Mouse (Mus musculus) kidney, postnatal 0 days (tissue): ENCODE measurements around the gene Adgrb2. TPM values are rescaled to one million over a fixed set of nuclear protein-coding genes. Genes with fewer than 3 reads are reported as not detected.

Experiments
- ATAC-seq: fragments of 200-750 bp; cut with Nextera tagmentation; replicated peaks from 2 replicates; pipeline ENCODE4 v1.8.0; 2017; ENCODE audit warnings: low read depth, moderate number of reproducible peaks, moderate TSS enrichment, moderate library complexity; ENCODE audit not compliant: low FRiP score
- DNase-seq: peaks from one replicate; pipeline ENCODE4 v3.0.0-alpha.2; 2016; ENCODE audit warnings: low spot score
- H3K27ac ChIP-seq: fragments of 300-500 bp; sonication (generic); 2 replicates; pipeline ENCODE4 v1.5.1; 2014; ENCODE audit warnings: mild to moderate bottlenecking
- H3K27me3 ChIP-seq: fragments of 300-500 bp; sonication (generic); 2 replicates; pipeline ENCODE4 v1.6.1; 2014; ENCODE audit warnings: low read length, mixed read lengths; ENCODE audit not compliant: insufficient read depth
- H3K36me3 ChIP-seq: fragments of 300-500 bp; sonication (generic); 2 replicates; pipeline ENCODE4 v1.6.1; 2014; ENCODE audit warnings: low read length, mixed read lengths; ENCODE audit not compliant: insufficient read depth
- H3K4me1 ChIP-seq: fragments of 300-500 bp; sonication (generic); replicated peaks from 2 replicates; pipeline ENCODE4 v1.6.1; 2014; ENCODE audit warnings: antibody characterized with exemption, low read length, mixed read lengths; ENCODE audit not compliant: insufficient read depth
- H3K4me2 ChIP-seq: fragments of 300-500 bp; sonication (generic); 2 replicates; pipeline ENCODE4 v1.6.1; 2014; ENCODE audit warnings: mild to moderate bottlenecking, low read length, moderate library complexity, mixed read lengths
- H3K4me3 ChIP-seq: fragments of 300-500 bp; sonication (generic); replicated peaks from 2 replicates; pipeline ENCODE4 v1.5.1; 2014; ENCODE audit warnings: low read depth, low read length
- H3K9ac ChIP-seq: fragments of 300-500 bp; sonication (generic); 2 replicates; pipeline ENCODE4 v1.6.1; 2014; ENCODE audit warnings: low read depth, low read length
- H3K9me3 ChIP-seq: fragments of 300-500 bp; sonication (generic); replicated peaks from 2 replicates; pipeline ENCODE4 v1.6.1; 2016; ENCODE audit warnings: low read length, inconsistent platforms, mixed read lengths
- CTCF ChIP-seq: IDR thresholded peaks from 2 replicates; pipeline ENCODE4 v1.5.1; 2016; ENCODE audit warnings: antibody characterized with exemption, low read depth, mild to moderate bottlenecking, moderate library complexity
- WGBS: fragments of 180-500 bp; shearing (Covaris S2); extraction: QIAGEN DNeasy Blood & Tissue Kit; methylation state at CpG from one replicate; pipeline ENCODE4 v1.1.7; 2014; 5-methylcytosine and 5-hydroxymethylcytosine counted together
- polyA plus RNA-seq: library from polyadenylated mRNA; unstranded; fragments of >200 nt; fragmentation: Nextera tagmentation; extraction: Ambion mirVana; gene quantifications from 2 replicates; pipeline ENCODE4 v1.2.1, GENCODE M21; 2015

Gene Adgrb2
- polyA plus RNA-seq, 1 experiment from 2014 or later, result 1.8 TPM

- Histone ChIP-seq H3K9me3 (no peaks in the 10 kb centered on the region), H3K27me3 (no peaks in the 10 kb centered on the region), H3K36me3 (no peaks in the 10 kb centered on the region), H3K4me3 (no peak overlapping the region), H3K4me1 (no peaks in the 10 kb centered on the region), H3K4me2 (no peak overlapping the region), H3K27ac (no peak overlapping the region), H3K9ac (no peak overlapping the region)
- WGBS, result 54% methylated on average over 3 of the region's 3 CpGs
- DNase-seq (no peak), ATAC-seq (no peak)
- TF ChIP-seq CTCF, result no peak
These were observed 71.3 kb downstream of the Adgrb2 start for GRCm38 (mm10) chr4:130056011-130056322.

- 61% methylated on average over 3 of the region's 3 CpGs for WGBS
- DNase-seq, result no peak
- TF ChIP-seq CTCF, result no peak
- no peaks in the 10 kb centered on the region for H3K4me1 ChIP-seq
- no peaks in the 10 kb centered on the region for H3K9me3 ChIP-seq
- no peak overlapping the region for H3K4me2 ChIP-seq
- H3K9ac ChIP-seq, result no peak overlapping the region
- H3K27ac ChIP-seq, result no peak overlapping the region
- ATAC-seq, result no peak
- H3K27me3 ChIP-seq, result no peaks in the 10 kb centered on the region
- H3K36me3 ChIP-seq, result no peaks in the 10 kb centered on the region
- H3K4me3 ChIP-seq, result no peak overlapping the region
These were observed 71.8 kb downstream of the Adgrb2 start for GRCm38 (mm10) chr4:130056471-130056870.

- Histone ChIP-seq H3K4me2 (no peak overlapping the region), H3K27ac (no peak overlapping the region), H3K4me3 (no peak overlapping the region), H3K9ac (no peak overlapping the region), H3K4me1 (no peaks in the 10 kb centered on the region), H3K9me3 (no peaks in the 10 kb centered on the region), H3K36me3 (no peaks in the 10 kb centered on the region), H3K27me3 (no peaks in the 10 kb centered on the region)
- ATAC-seq, result no peak
- TF ChIP-seq CTCF, result no peak
- DNase-seq, result no peak
These were observed 76.3 kb downstream of the Adgrb2 start for GRCm38 (mm10) chr4:130060937-130061336.

GRCm38 (mm10) chr4:130063191-130063590, 78.5 kb downstream of the Adgrb2 start:
- WGBS, result 47% methylated on average over 7 of the region's 7 CpGs
- ATAC-seq (no peak), DNase-seq (no peak)

GRCm38 (mm10) chr4:130066816-130067215, 82.1 kb downstream of the Adgrb2 start:
- no peaks in the 10 kb centered on the region for H3K9me3 ChIP-seq
- no peak overlapping the region for H3K9ac ChIP-seq
- no peaks in the 10 kb centered on the region for H3K4me1 ChIP-seq
- DNase-seq, result peak; percentile 41
- H3K27me3 ChIP-seq, result no peaks in the 10 kb centered on the region
- H3K4me3 ChIP-seq, result no peak overlapping the region
- no peak overlapping the region for H3K4me2 ChIP-seq
- TF ChIP-seq CTCF, result peak; percentile 79
- ATAC-seq, result no peak
- no peaks in the 10 kb centered on the region for H3K36me3 ChIP-seq
- WGBS, result 16% methylated on average over 8 of the region's 8 CpGs
- no peak overlapping the region for H3K27ac ChIP-seq

More at GRCm38 (mm10) chr4:130063191-130063590, 78.5 kb downstream of the Adgrb2 start:
- no peaks in the 10 kb centered on the region for H3K36me3 ChIP-seq
- TF ChIP-seq CTCF, result no peak
- no peak overlapping the region for H3K4me2 ChIP-seq
- H3K27ac ChIP-seq, result no peak overlapping the region
- H3K27me3 ChIP-seq, result no peaks in the 10 kb centered on the region
- no peak overlapping the region for H3K4me3 ChIP-seq
- no peaks in the 10 kb centered on the region for H3K9me3 ChIP-seq
- H3K9ac ChIP-seq, result no peak overlapping the region
- H3K4me1 ChIP-seq, result no peaks in the 10 kb centered on the region

- no peak for TF ChIP-seq CTCF
- Histone ChIP-seq H3K4me2 (no peak overlapping the region), H3K9ac (no peak overlapping the region), H3K4me3 (no peak overlapping the region), H3K9me3 (no peaks in the 10 kb centered on the region), H3K27ac (no peak overlapping the region), H3K36me3 (no peaks in the 10 kb centered on the region), H3K27me3 (no peaks in the 10 kb centered on the region), H3K4me1 (no peaks in the 10 kb centered on the region; the same call in 1 of the 2 replicates)
- 59% methylated on average over 3 of the region's 3 CpGs for WGBS
- DNase-seq (no peak), ATAC-seq (no peak)
These were observed 85.9 kb downstream of the Adgrb2 start for GRCm38 (mm10) chr4:130070523-130070922.

GRCm38 (mm10) chr4:130071758-130072157, 87.1 kb downstream of the Adgrb2 start:
- Histone ChIP-seq H3K27ac (no peak overlapping the region), H3K9ac (no peak overlapping the region), H3K4me3 (no peak overlapping the region), H3K36me3 (no peaks in the 10 kb centered on the region), H3K4me2 (no peak overlapping the region), H3K9me3 (no peaks in the 10 kb centered on the region), H3K27me3 (no peaks in the 10 kb centered on the region), H3K4me1 (no peaks in the 10 kb centered on the region; the same call in 1 of the 2 replicates)
- no peak for DNase-seq
- ATAC-seq, result no peak
- TF ChIP-seq CTCF, result no peak
- 90% methylated on average over 2 of the region's 2 CpGs for WGBS

Other genes starting within 250 kb of the Adgrb2 start
- 86.4 and 90.6 TPM in 2 replicates for gene Khdrbs1, start 242.6 kb upstream of the Adgrb2 start, polyA plus RNA-seq
- 383 and 402 TPM in 2 replicates for gene Ptp4a2, start 173.7 kb upstream of the Adgrb2 start, polyA plus RNA-seq
- not detected in 2 replicates for gene Spocd1, start 55.6 kb upstream of the Adgrb2 start, polyA plus RNA-seq
- 38.6 TPM in 2 replicates for gene Col16a1, start 63.0 kb downstream of the Adgrb2 start, polyA plus RNA-seq
- gene Pef1, start 117.7 kb downstream of the Adgrb2 start, polyA plus RNA-seq, result 73.6 and 77.6 TPM in 2 replicates
- gene Hcrtr1, start 154.5 kb downstream of the Adgrb2 start, polyA plus RNA-seq, result 0.36 and 0.46 TPM in 2 replicates
- 123 and 127 TPM in 2 replicates for gene Tinagl1, start 190.3 kb downstream of the Adgrb2 start, polyA plus RNA-seq
- 14.3 and 15.9 TPM in 2 replicates for gene Gm853, start 237.5 kb downstream of the Adgrb2 start, polyA plus RNA-seq